Mouse (Mus musculus) adrenal gland, adult 2 months (tissue): ENCODE data around the gene Prkab1. TPM values are rescaled to one million over a fixed set of nuclear protein-coding genes. Genes with fewer than 3 reads are reported as not detected.

Source experiments
- DNase-seq: peaks from one replicate; pipeline ENCODE4 v3.0.0; 2021
- polyA plus RNA-seq: library from polyadenylated mRNA; depleted of rRNA; stranded (reverse); fragments of >200 nt; gene quantifications from 2 replicates; pipeline ENCODE4 v1.2.3, GENCODE M21; 2012
- total RNA-seq, 2 experiments: library from RNA; stranded (reverse); gene quantifications; 2 replicates each; pipeline ENCODE4 v1.2.3; 2021

The Prkab1 gene
- total and polyA plus RNA-seq, 3 experiments = 60.7 to 163 (median 90.8) TPM

DNA sequence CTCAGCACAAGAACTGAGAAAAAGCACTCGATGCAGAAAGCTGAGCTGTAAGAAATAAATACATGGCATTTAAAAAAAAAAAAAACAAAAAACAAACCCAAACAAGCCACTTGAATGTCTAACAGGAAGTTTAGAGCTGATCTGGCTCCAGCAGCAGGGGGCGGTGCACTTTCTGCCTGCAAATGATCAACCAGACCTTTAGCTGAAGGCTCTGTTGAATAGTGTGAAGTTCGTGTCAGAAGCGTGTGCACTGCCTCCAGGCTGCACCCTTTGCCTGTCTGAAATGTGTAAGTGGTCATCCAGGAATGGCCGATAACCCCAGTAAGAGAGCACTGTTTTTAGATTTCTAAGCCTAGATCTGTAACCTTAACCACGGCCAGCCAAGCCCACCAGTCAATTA is 5.5 kb downstream of the Prkab1 start:
- no peak for DNase-seq

DNA sequence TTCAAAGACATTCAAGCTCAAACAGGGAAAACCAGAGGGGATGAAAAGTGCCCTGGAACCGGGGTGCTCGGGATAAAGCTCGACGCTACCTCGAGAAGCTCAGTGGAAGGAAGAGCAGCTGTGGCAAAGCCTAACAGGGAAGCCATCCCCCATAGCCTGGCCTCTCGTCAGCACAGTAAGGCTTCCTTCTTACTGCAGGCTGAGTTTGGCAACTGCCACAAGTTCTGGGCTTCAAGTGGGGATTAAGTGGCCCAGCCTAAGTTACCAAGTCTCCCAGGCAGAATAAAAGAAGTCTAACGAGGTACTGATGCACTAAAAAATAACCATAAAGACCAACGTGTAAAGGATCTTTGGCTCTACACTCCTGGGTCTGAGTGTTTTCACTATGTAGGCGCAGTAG is 6.1 kb downstream of the Prkab1 start:
- DNase-seq = no peak

DNA sequence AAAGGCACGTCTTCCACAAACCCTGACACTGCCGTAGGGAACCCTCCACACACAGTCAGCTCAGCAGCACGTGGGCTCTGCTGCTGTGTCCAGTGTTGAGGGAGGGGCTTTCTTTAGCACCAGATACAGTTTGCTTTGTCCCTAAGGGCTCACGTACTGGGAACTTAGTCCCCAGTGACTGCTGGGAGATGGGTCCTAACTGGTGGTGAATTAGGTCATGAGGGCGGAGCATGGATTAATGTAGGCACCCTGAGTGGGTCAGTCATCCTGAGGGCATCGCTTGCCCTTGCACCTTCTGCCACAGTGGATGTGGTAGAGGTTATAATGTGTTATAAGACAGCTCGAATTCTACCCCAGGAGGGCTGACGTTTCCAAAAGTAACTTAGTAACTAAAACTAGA is 6.9 kb downstream of the Prkab1 start:
- no peak for DNase-seq

DNA sequence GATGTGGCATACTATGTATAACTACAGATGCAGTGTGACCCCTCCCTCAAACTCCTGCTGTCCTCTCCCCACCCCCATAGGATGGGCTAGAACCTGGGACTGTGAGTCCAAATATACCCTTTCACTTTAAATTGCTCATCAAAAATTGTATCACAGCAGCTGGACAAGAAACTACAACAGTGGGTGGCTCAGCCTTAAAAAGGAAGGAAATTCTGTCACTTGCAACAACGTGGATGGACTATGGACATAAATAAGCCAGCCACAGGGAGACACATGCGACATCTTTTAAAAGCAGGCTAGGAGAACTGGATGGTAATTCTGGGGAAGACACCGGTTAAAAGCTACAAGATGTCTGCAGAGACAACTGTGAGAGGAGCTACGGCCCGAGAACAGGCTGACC is 7.8 kb downstream of the Prkab1 start:
- no peak for DNase-seq

DNA sequence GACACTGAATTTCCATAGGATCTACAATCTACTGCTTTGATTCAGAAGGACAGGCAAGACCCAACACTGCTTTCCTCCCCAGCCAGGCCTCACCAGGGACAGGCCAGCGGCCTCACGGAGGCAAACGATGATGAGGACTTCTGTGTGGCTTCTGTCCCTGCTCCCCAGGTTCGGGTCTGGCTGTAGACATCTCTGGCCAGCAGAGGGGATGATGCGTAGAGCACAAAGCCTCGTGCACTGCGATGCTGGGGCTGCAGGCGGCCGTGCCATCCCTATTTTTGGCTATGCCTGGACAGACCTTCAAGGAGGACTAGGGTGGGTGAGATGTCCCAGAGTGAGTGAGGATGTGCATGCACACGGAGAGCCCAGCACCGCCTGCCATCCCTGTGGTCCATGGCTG is 10.1 kb downstream of the Prkab1 start:
- no peak for DNase-seq

DNA sequence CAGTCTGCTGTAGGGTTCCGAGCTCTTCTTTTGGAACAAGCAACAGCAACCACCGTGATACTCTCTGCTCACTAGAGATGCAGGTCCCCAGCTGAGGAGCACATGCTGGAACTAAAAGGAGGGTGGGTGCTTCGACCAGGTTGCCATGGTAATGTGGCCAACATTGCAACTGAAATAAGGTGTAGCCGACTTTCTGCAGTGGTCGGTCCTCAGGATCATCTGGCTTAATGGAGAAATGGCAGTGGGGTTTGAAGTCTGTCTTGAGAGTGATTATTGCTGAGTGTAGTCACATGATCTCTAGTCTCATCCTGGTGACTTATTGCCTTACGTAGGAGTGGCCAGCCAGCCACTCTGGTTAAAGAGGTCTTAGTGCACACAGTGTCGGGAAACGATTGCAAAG is 10.5 kb downstream of the Prkab1 start:
- no peak for DNase-seq

DNA sequence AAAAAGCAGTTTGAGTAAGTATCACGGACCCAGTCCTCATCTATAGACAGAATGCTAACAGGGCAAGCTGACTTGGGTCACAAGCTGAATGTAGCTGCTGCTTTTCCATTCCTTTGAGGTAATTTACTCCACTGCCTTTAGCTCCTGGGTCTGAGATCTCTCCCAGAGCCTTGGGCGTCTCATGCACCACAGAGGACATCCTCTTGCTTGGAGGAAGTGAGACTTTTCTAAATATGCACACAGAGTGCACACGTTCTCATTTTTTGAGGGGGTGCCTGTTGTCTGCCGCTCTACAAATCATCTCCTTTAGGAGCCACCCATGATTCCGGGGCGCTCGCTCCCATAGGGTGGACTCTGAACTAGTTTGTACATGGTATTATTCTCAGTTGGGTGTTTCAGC is 11.8 kb downstream of the Prkab1 start:
- DNase-seq = no peak

DNA sequence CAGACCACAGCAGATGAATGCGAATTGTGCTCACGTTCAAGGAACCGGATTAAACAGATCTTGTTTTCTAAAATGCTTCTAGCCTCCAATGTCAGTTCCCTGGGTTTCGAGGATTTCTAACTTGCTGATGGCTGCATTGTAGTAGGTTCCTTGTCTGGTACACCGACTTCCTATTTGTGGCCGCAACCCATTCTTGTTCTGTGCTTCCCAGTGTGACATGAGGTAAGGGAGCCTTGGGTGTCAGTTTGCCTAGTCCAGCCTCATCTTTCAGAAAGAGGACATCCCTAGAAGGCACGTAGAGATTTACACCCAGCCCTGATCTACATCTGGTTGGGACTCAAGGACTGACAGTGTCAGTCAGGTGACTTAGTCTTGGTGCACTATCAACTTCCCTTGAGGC is 12.6 kb downstream of the Prkab1 start:
- DNase-seq = no peak

DNA sequence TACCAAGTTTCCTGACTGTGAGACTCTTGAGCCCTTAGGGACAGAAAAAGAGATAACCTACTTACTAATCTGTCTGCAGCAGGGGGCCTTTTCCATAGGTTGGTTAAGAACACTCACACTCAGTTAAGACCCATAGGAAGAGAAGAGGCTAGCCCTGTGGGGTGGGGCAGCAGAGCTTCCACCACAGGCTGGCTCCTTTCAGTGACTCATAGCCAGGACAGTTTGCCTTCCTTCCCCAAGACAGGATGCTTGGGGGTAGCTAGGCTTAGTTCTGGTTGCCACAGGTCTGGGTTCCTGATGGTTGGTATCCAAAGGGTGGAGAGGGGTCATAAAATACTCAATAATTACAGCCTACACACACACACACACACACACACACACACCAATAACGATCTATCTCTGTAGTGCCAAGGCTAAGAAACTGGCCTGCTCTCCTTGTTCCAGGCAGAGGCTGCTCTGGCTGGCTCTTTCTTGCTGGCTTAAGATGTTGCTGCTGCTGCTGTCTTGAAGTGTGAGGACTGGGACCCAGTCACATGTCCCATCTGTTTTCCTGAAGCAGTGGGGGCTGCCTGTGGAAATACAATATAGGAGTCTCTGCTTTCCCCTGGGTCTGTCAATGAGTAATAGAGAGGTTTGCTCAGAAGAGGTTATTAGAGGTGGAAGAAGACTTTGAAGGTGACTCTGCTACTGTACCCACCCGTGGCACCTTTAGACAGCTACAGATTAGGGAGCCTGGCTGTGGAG is 14.3 kb downstream of the Prkab1 start:
- no peak for DNase-seq

DNA sequence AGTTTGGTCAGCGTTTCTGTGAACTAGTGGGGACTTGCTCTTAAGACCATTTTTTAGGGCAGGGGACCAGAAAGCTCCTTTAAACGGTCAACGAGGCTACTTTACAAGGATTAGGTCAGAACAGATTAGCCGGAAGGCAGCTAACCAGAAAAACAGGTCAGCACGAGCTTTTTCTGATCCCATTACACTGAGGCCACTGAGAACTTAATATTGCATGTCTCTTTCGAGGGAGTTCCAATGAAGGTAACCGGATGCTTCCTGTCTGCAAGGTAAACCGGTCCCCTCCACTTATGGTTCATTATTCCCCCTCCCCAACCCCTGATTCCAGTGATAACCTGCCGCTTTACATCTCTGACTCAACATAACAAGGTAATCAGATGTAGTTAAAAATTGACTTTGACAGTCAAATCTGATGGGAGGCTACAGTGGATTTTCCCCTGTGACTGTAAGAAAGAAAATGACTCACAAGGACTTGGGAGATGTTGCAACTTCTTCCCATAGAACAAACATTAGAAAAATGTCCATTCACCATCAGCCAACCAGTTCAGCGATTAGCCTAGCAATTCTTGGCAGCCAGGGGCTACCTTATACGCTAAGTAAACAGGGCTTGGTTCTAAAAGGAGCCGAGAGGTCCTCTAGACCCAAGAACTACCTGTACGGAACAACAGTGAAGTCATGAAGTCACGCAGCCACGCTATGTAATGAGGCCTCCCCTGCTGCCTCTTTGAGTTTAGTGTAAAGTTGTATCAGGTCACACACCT is 15.0 kb downstream of the Prkab1 start:
- DNase-seq = no peak

DNA sequence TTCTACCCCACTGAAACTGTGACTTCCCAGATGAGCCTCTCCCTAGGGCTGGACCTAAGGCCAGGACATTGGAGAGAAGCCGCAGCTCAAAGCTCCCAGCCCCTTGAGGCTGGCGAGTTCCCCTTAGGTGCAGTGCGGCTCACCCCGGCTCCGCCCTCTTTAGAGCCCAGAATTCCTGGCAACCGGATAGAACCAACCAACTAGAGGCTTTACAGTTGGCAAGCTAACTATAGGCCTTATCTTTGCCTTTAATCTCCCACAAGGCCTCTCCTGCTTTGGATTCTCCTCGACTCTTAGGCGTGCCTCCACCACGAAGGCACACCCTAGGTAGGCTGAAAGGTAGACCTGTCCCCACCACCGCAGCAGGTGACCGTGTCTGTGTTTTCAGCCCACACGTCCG is 16.6 kb downstream of the Prkab1 start:
- no peak for DNase-seq

DNA sequence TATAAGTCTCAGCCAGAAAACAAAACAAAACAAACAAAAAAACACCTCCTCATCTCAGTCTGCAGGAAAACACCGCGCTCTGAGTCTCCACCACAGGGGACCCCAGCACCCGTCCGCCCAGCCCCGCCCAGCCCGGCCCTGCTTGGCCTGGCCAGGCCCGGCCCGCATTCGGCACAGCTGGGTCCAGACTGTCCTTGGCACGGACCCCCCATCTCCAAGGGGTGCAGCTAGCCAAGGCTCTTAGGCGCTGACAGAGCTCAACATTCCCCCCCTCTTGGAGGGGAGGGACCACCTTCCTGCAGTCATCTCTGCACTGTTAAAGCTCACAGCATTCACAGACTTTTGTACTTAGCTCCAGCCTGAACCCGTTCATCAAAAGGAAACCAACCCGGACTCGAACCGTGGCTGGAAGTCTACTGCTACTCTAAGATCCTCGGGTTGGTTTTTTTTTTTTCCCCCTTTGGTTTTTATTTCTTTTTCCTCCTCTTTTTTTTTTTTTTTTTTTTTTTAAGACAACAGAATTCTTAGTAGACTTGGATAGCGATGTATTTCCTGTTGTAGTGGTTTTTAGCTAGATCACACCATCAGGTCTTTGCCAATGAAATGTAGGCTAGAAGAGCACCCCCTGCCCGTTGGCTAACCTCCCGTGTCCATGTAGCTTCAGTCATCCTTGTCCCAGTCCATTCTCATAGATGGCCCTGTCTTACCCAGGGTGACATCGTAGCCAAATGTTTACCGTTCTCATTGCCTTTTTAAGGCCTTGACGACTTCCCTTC is 17.8 kb downstream of the Prkab1 start:
- DNase-seq = no peak

DNA sequence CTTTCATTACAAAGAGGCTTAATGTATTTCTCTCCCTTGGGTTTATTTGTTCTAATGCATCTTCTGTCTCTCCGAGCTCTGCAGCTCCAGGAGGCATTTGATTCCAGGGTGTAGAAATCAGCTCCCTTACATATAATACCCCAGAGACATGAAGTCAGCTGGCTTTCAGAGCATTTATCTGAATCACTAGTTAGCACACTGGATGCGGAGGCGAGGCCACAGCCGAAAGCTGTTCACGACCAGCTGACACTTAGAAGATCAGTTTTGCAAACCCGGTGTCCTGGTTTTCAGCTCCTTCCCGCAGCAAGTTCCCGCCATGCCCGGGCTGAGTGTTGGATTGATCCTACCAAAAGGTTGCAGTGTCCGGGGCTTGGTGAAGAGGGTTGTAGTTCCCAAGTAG is 20.0 kb downstream of the Prkab1 start:
- no peak for DNase-seq

DNA sequence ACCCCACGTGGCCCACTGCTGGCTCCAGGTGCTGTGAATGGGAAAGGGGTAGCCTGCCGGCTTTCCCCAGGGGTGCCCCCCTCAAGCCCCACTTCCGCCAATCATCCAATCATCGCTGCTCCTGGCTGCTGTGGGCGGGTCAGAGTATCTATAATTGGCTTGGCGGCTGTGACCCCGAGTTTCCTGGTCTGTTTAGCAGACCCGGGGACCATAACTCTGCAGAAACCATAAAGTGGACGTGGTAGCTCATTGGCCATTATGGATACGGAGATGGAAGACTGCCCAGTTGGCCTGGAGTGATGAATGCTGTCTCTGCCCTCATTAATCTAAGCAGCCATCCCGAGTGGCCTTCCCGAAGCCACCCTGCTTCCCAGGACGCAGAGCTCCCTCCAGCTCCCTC is 20.5 kb downstream of the Prkab1 start:
- DNase-seq = peak; percentile 58

DNA sequence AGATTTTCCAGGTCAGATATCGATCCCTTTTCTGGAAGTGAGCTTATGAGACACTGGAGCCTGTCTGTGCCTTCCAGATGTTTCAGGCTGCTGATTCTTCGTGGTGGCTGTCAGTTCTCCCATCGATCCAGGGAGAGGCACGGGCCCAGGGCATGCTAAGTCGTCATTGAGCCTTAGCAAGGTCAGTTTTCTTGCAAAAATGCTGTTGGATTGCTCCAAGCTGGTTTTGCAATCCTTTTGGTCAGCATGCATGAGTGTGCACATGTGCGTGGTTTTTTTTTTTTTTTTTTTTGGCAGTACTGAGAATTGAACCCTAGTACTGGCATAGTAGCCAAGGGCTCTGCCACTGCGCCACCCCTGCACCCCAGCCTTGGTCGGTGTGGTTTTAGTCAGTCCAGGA is 21.2 kb downstream of the Prkab1 start:
- DNase-seq = peak; percentile 77

DNA sequence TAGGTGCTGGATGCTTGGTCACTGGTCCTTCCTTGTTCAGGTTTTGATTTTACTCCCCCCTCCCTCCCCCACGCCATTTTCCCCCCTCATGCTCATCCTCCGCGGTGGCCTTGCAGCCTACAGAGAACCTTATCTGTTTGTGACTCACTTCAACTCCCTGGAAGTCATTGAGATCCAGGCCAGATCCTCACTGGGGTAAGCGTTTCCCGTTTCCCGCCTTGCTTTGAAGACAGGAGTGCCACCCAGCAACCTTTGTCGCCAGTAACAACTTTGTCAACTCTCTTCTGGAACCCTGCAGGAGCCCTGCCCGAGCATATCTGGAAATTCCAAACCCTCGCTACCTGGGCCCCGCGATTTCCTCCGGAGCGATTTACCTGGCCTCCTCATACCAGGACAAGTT is 26.9 kb downstream of the Prkab1 start:
- DNase-seq = peak; percentile 50

DNA sequence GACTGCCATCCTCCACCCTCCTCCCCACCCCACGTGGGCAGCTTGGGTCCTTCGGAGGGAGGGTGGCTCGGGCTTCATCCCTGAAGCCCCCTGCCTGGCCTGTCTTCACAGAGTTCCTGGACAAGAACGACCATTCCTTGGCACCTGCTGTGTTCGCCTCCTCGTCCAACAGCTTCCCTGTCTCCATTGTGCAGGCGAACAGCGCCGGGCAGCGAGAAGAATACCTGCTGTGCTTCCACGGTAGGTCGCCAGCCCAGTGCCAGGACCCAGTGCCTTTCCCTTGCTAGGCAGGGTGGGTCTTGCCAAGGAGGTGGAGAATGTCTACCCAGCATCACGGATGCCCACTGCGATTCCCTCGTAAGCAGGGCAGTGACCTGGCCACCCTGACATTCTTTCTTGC is 30.2 kb downstream of the Prkab1 start:
- no peak for DNase-seq

DNA sequence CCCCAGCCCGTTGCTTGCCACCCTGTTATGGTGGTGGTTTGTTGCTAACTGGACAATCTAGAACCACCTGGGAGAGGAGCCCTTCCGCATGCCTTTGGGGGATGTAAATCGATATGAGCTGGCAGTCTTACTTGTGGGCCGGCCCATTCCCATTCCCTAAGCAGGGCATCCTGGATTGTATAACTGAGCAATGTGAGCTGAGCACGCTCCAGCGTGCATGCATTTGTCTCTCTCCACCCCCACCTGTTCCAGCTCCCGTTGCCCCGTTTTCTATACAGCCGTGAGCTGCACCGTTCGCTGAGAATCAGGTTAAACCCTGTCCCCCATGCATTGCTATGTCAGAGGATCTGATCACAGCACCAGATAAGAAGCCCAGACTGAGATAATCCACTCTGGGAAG is 32.6 kb downstream of the Prkab1 start:
- DNase-seq = no peak

DNA sequence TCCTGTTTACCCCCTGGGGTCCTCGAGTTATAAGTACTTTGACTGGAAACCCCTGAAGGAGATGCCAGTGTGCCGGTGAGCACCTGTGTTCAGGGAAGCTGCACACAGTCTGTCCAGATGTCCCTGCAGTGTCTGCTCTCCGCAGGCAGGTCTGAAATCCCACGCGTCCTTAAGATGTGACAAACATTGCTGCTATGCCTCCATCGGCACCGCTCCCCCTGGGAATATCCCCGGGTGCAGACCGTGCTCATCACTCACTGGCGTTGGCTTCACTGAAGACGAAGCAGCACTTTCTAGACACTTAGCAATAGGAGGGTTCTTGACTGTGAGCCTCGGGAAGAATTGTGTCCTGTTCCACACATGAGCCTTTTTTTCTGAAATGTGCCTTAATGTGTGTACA is 37.0 kb downstream of the Prkab1 start:
- no peak for DNase-seq

DNA sequence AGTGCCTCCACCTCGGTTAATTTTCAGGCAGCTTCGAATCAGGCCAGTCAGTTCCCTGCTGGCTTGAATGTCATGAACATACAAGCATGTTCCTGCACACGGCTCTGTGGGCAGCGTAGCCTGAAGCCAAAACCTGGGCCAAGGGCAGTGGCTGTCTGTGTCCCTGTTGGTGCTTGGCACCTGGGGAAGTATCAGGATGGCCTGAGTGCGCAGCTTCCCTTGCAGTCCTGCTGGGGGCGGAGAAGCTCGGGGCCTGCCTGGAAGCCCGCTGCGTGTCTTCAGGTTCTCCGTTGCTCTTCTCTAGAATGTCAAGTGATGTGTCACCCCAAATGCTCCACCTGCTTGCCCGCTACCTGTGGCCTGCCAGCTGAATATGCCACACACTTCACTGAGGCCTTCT is 39.2 kb downstream of the Prkab1 start:
- DNase-seq = no peak

DNA sequence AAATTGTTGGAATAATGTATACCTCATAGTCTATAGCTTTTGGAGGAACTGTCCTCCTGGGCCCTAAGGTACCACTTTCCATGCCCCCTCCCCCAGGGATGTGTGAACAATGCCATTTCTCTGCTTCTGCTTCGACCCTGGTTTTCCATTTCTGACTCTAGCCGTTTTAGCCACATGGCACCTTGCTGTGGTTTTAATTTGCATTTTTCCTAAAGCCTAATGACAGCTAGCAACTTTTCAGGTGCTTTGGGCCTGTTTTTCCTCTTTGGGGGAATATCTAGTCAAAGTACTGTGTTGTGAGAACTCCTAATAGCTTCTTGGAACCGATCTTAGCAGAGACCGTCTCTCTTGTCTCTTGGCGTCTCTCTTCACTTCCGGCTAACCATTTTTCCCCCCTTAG is 39.9 kb downstream of the Prkab1 start:
- no peak for DNase-seq

DNA sequence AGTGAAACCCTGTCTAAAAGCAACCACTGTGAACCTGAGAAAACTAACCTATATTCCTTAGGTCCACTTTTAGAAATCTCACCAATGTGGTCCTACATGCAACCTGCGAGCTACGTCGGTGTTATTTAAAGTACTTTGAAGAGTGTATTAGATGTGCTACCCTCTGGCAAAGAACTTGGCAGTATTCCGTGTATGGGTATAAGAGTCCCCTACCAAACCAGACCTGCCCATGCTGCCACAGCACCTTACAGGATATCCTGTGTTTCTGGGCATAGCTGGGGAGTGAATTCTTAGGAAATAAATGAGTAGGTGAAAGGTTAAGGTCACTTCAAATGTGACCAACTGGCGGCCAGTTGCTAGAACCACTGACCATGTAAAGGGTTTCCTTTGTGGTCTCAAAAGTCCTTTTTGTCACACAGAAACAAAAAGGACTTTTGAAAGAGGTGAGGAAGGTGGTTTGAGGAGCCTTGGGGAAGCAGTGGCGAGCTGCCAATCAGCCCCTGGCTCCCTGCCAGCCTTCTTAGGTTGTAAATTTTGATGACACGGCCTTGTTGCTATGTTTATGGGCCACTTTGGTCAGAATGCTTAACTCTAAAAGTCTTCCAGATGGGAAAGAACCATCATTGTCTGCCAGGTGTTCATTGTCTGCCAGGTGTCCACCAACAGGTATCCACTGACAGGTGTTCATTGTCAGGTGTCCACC is 41.5 kb downstream of the Prkab1 start:
- peak; percentile 84 for DNase-seq

DNA sequence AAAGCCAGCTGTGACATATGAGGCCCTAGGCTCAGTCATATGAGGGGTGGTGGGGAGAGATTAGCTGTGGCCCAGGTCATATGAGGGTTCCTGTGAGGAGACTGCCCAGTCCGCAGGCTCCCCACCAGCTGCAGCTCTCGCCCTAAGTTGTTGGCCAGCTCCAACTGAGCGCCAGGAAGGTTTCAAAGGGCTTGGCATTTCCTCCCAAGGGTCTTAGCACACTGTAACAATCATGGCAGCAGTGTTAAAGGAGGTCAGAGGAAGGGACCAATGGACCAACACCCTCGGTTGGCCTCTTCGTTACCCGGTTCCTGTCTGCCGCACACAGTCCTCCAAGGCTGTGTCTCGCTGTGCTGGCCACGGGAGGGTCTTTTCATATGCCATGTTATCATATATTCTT is 43.8 kb downstream of the Prkab1 start:
- no peak for DNase-seq
